Mouse (Mus musculus) intestine, embryonic 16.5 days (tissue): ENCODE measurements around the gene Cd200. TPM values are rescaled to one million over a fixed set of nuclear protein-coding genes. Genes with fewer than 3 reads are reported as not detected.
"Not testable (repeated sequence)": the region's sequence is repeated elsewhere in the genome, so short reads cannot be mapped to it uniquely, and the experiment has no call there.

ENCODE experiments used
- ATAC-seq: fragments of 200-750 bp; cut with Nextera tagmentation; 2 replicates; pipeline ENCODE4 v1.8.0; 2017; ENCODE audit warnings: moderate TSS enrichment, moderate library complexity
- H3K27ac ChIP-seq: fragments of 300-500 bp; sonication (generic); 2 replicates; pipeline ENCODE4 v1.5.1; 2014; ENCODE audit warnings: mild to moderate bottlenecking, low read length
- H3K27me3 ChIP-seq: fragments of 300-500 bp; sonication (generic); replicated peaks from 2 replicates; pipeline ENCODE4 v1.6.1; 2014; ENCODE audit warnings: low read length, control low read depth, mixed read lengths; ENCODE audit not compliant: control insufficient read depth, insufficient read depth
- H3K36me3 ChIP-seq: fragments of 300-500 bp; sonication (generic); 2 replicates; pipeline ENCODE4 v1.6.1; 2014; ENCODE audit warnings: low read length, control low read depth; ENCODE audit not compliant: control insufficient read depth, insufficient read depth
- H3K4me1 ChIP-seq: fragments of 300-500 bp; sonication (generic); 2 replicates; pipeline ENCODE4 v1.6.1; 2014; ENCODE audit warnings: low read length, control low read depth, mixed read lengths; ENCODE audit not compliant: control insufficient read depth, insufficient read depth
- H3K4me2 ChIP-seq: fragments of 300-500 bp; sonication (generic); 2 replicates; pipeline ENCODE4 v1.6.1; 2014; ENCODE audit warnings: low read depth, low read length, control low read depth
- H3K4me3 ChIP-seq: fragments of 300-500 bp; sonication (generic); 2 replicates; pipeline ENCODE4 v1.5.1; 2014; ENCODE audit warnings: mild to moderate bottlenecking, low read length
- H3K9ac ChIP-seq: fragments of 300-500 bp; sonication (generic); 2 replicates; pipeline ENCODE4 v1.6.1; 2014; ENCODE audit warnings: low read depth, low read length
- H3K9me3 ChIP-seq: fragments of 300-500 bp; sonication (generic); 2 replicates; pipeline ENCODE4 v1.6.1; 2016; ENCODE audit warnings: low read length, control low read depth; ENCODE audit not compliant: control insufficient read depth
- WGBS: fragments of 180-500 bp; shearing (Covaris S2); extraction: QIAGEN DNeasy Blood & Tissue Kit; methylation state at CpG from one replicate; pipeline ENCODE4 v1.1.7; 2014; 5-methylcytosine and 5-hydroxymethylcytosine counted together
- polyA plus RNA-seq: library from polyadenylated mRNA; unstranded; fragments of >200 nt; fragmentation: Nextera tagmentation; extraction: Ambion mirVana; gene quantifications from 2 replicates; pipeline ENCODE4 v1.2.1, GENCODE M21; 2015

Cd200 gene
- polyA plus RNA-seq, 1 experiment from 2014 or later, result 35.4 TPM

DNA sequence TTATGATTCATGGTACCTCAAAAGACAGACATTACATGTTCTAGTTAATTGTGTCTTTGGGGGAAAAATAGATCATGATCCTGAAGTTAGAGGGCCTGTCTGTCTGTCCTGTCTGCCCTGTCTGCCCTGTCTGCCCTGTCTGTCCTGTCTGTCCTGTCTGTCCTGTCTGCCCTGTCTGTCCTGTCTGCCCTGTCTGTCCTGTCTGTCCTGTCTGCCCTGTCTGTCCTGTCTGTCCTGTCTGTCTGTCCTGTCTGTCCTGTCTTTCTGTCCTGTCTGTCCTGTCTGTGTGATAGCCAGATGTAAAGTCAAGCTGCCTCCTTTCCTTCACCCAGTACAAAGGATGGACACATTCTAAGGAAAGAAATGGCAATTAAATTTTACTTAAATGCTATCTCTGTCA, 56.0 kb downstream of the Cd200 start:
- H3K27me3 ChIP-seq, result no peaks in the 10 kb centered on the region
- H3K36me3 ChIP-seq, result no peaks in the 10 kb centered on the region
- no peak overlapping the region for H3K4me3 ChIP-seq
- ATAC-seq, result peak; percentile 60; the same call in 1 of the 2 replicates
- no peak overlapping the region for H3K4me2 ChIP-seq
- no peaks in the 10 kb centered on the region for H3K4me1 ChIP-seq
- no peak overlapping the region for H3K27ac ChIP-seq
- H3K9me3 ChIP-seq, result no peaks in the 10 kb centered on the region
- H3K9ac ChIP-seq, result no peak overlapping the region

- Histone ChIP-seq H3K4me3 (no peak overlapping the region), H3K36me3 (no peaks in the 10 kb centered on the region), H3K4me1 (no peaks in the 10 kb centered on the region), H3K9me3 (no peaks in the 10 kb centered on the region), H3K27me3 (no peaks in the 10 kb centered on the region), H3K27ac (no peak overlapping the region), H3K4me2 (no peak overlapping the region), H3K9ac (no peak overlapping the region)
- 69% methylated on average over 4 of the region's 4 CpGs for WGBS
- no peak for ATAC-seq
Observed at GRCm38 (mm10) chr16:45350767-45351166, 58.1 kb downstream of the Cd200 start.

- Histone ChIP-seq H3K4me3 (no peak overlapping the region), H3K27me3 (no peaks in the 10 kb centered on the region), H3K4me1 (no peaks in the 10 kb centered on the region), H3K27ac (peak overlapping the region; percentile 45; the same call in 1 of the 2 replicates), H3K9me3 (no peaks in the 10 kb centered on the region), H3K9ac (no peak overlapping the region), H3K4me2 (no peak overlapping the region), H3K36me3 (no peaks in the 10 kb centered on the region)
- no peak for ATAC-seq
- WGBS, result 72% methylated on average over 3 of the region's 3 CpGs
Observed at GRCm38 (mm10) chr16:45349523-45350298, 59.1 kb downstream of the Cd200 start.

- not testable (repeated sequence) for H3K4me1 ChIP-seq, ATAC-seq, H3K4me3 ChIP-seq, H3K27ac ChIP-seq, H3K9ac ChIP-seq, H3K36me3 ChIP-seq, H3K9me3 ChIP-seq, H3K27me3 ChIP-seq, H3K4me2 ChIP-seq
- 85% methylated on average over 5 of the region's 9 CpGs for WGBS
Observed at GRCm38 (mm10) chr16:45348238-45348637, 60.6 kb downstream of the Cd200 start.

GRCm38 (mm10) chr16:45346930-45347387, 61.9 kb downstream of the Cd200 start:
- no peak overlapping the region for H3K9ac ChIP-seq
- 94% methylated on average over 5 of the region's 5 CpGs for WGBS
- no peak overlapping the region for H3K27ac ChIP-seq
- no peak for ATAC-seq
- H3K4me1 ChIP-seq, result no peaks in the 10 kb centered on the region
- no peaks in the 10 kb centered on the region for H3K9me3 ChIP-seq
- H3K27me3 ChIP-seq, result no peaks in the 10 kb centered on the region
- H3K4me3 ChIP-seq, result no peak overlapping the region
- no peak overlapping the region for H3K4me2 ChIP-seq
- no peaks in the 10 kb centered on the region for H3K36me3 ChIP-seq

DNA sequence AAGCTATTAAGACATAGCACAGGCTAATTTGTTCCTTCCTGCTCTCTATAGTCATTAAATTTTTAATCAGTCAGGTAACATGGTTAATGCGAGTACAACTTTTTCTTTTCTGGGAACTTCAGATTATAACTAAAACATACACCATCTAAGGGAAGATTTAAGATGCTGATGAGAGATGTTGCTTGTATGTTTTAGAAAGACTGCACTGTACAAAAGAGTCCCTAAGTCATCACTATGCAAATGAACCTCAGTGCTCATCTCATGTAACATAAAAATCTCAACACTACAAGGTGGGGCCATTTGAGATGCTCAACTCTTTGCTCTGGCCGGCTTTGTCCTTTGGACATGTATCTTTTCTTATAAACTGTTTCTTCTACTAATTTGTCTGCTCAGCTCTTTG, 62.5 kb downstream of the Cd200 start:
- Histone ChIP-seq H3K9ac (no peak overlapping the region), H3K27me3 (no peaks in the 10 kb centered on the region), H3K27ac (no peak overlapping the region), H3K4me3 (no peak overlapping the region), H3K4me1 (no peaks in the 10 kb centered on the region), H3K36me3 (no peaks in the 10 kb centered on the region), H3K4me2 (no peak overlapping the region), H3K9me3 (no peaks in the 10 kb centered on the region)
- WGBS, result 91% methylated on average over 2 of the region's 2 CpGs
- no peak for ATAC-seq

GRCm38 (mm10) chr16:45344879-45345278, 64.0 kb downstream of the Cd200 start:
- no peaks in the 10 kb centered on the region for H3K9me3 ChIP-seq
- no peak overlapping the region for H3K4me3 ChIP-seq
- H3K9ac ChIP-seq, result no peak overlapping the region
- no peaks in the 10 kb centered on the region for H3K4me1 ChIP-seq
- no peaks in the 10 kb centered on the region for H3K27me3 ChIP-seq
- no peaks in the 10 kb centered on the region for H3K36me3 ChIP-seq
- no peak overlapping the region for H3K4me2 ChIP-seq
- WGBS, result 74% methylated on average over 2 of the region's 2 CpGs
- H3K27ac ChIP-seq, result no peak overlapping the region
- ATAC-seq, result no peak

GRCm38 (mm10) chr16:45336478-45336877, 72.4 kb downstream of the Cd200 start:
- no peaks in the 10 kb centered on the region for H3K36me3 ChIP-seq
- no peak for ATAC-seq
- no peak overlapping the region for H3K9ac ChIP-seq
- H3K27ac ChIP-seq, result no peak overlapping the region
- H3K9me3 ChIP-seq, result no peaks in the 10 kb centered on the region
- no peak overlapping the region for H3K4me3 ChIP-seq
- H3K27me3 ChIP-seq, result no peaks in the 10 kb centered on the region
- 81% methylated on average over 1 of the region's 1 CpGs for WGBS
- no peak overlapping the region for H3K4me2 ChIP-seq
- no peaks in the 10 kb centered on the region for H3K4me1 ChIP-seq

GRCm38 (mm10) chr16:45334891-45335290, 74.0 kb downstream of the Cd200 start:
- no peak overlapping the region for H3K4me2 ChIP-seq
- no peaks in the 10 kb centered on the region for H3K36me3 ChIP-seq
- H3K27me3 ChIP-seq, result no peaks in the 10 kb centered on the region
- no peak overlapping the region for H3K4me3 ChIP-seq
- 83% methylated on average over 5 of the region's 5 CpGs for WGBS
- H3K27ac ChIP-seq, result no peak overlapping the region
- ATAC-seq, result no peak
- H3K4me1 ChIP-seq, result no peaks in the 10 kb centered on the region
- no peak overlapping the region for H3K9ac ChIP-seq
- H3K9me3 ChIP-seq, result no peaks in the 10 kb centered on the region

GRCm38 (mm10) chr16:45334376-45334765, 74.5 kb downstream of the Cd200 start:
- Histone ChIP-seq H3K27me3 (no peaks in the 10 kb centered on the region), H3K27ac (no peak overlapping the region), H3K4me2 (no peak overlapping the region), H3K36me3 (no peaks in the 10 kb centered on the region), H3K4me3 (no peak overlapping the region), H3K9me3 (no peaks in the 10 kb centered on the region), H3K9ac (no peak overlapping the region), H3K4me1 (no peaks in the 10 kb centered on the region)
- no peak for ATAC-seq
- 83% methylated on average over 2 of the region's 2 CpGs for WGBS
